Mouse (Mus musculus) layer of hippocampus, adult 18-20 months (tissue): Measurements from ENCODE around the gene Pcyt1a. TPM values are rescaled to one million over a fixed set of nuclear protein-coding genes. Genes with fewer than 3 reads are reported as not detected.
"Not testable (repeated sequence)": the region's sequence is repeated elsewhere in the genome, so short reads cannot be mapped to it uniquely, and the experiment has no call there.

Source experiments
- DNase-seq, 2 experiments: peaks; one replicate each; pipeline ENCODE4 v3.0.0; 2022; ENCODE audit warnings: low spot score in 2 of 2
- total RNA-seq, 2 experiments: library from RNA; stranded (reverse); gene quantifications; 2 replicates each; pipeline ENCODE4 v1.2.3; 2021

Pcyt1a gene
- total RNA-seq, 2 experiments from 2014 or later = 31.0 to 36.9 TPM

- no peak for DNase-seq
Measured at GRCm38 (mm10) chr16:32431926-32432325, 1.2 kb downstream of the Pcyt1a start.

DNA sequence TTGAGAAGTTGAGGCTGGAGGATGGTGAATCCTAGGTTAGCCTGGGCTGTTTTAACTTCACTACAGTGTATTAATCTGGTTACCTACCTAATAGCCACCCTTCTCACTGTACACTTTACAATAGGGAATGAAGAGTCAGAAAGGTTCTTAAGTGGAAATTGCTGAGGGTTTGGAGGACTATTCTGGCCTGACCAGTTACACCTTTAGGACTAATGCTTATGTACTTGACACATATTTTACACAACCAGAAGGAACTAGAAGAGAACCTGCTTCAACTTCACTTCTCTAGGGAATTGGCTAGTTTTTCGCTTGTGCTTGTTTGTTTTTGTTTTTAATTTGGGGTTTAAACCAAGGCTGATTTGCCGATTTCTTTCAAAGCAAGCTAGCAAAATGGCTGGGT is 2.4 kb downstream of the Pcyt1a start:
- DNase-seq = no peak

- no peak for DNase-seq
Measured at GRCm38 (mm10) chr16:32434066-32434465, 3.3 kb downstream of the Pcyt1a start.

- no peak for DNase-seq
Measured at GRCm38 (mm10) chr16:32434691-32435090, 4.0 kb downstream of the Pcyt1a start.

DNA sequence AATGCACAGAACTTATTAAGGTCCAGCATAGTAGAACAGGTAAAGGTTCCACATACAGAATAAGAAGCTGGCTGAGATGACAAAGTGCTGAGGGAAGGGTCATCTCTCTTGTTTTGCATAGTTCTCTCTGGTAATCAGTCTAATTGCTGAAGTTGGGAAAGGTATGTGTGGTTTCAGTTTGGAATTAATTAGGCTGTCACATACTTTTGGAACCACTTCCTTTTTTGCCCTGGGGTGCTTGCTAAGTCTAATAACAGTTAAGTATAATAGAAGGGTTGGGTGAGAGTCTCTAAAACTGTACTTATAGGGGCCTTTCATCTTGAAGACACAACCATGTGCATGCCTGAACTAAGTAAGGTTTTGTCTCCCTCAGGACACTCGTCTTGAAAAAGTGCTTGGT is 5.9 kb downstream of the Pcyt1a start:
- DNase-seq = no peak

DNA sequence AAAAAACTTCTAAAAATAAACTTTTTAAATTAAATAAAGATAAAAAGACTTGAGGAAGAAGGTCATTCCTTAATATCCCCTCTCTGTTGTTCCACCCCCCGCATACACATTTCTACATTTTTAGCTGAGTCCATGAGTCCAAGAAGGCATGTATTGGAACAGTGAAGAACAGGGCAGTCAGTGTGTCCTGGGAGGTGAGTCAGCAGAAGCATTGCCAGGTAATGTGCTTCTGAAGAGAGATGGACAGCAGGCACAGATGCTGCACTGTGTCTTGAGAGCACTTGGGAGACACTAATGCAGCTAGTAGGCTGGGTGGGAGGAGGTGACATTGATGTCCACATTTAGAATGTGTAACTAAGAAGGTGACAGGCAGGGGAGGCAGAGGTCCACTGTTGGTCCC is 6.5 kb downstream of the Pcyt1a start:
- no peak for DNase-seq

- DNase-seq = no peak
Measured at GRCm38 (mm10) chr16:32441432-32441831, 10.7 kb downstream of the Pcyt1a start.

GRCm38 (mm10) chr16:32444615-32445014 is 13.9 kb downstream of the Pcyt1a start:
- not testable (repeated sequence) for DNase-seq

DNA sequence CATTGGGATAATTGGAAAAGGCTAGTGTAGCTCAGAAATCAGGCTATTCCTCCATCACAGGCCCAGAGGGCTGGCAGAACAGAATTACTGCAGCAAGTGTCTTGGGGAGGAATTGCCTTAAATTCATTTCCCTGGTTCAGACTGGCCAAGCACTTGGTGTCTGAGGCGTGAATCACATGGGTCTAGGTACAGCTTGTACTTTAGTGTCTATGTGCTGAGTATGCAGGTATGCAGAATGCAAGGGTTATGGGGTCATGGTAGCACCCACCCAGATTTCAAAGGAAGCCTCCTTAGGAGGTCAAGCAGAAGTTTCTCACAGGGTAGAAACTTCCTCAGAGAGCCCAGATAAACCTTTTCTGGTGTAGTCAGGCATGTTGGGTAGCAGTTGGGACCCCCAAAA is 14.8 kb downstream of the Pcyt1a start:
- DNase-seq = no peak

- no peak for DNase-seq
Measured at GRCm38 (mm10) chr16:32446563-32447138, 15.9 kb downstream of the Pcyt1a start.

GRCm38 (mm10) chr16:32449665-32450064 is 18.9 kb downstream of the Pcyt1a start:
- no peak for DNase-seq

GRCm38 (mm10) chr16:32450133-32450532 is 19.4 kb downstream of the Pcyt1a start:
- no peak for DNase-seq

DNA sequence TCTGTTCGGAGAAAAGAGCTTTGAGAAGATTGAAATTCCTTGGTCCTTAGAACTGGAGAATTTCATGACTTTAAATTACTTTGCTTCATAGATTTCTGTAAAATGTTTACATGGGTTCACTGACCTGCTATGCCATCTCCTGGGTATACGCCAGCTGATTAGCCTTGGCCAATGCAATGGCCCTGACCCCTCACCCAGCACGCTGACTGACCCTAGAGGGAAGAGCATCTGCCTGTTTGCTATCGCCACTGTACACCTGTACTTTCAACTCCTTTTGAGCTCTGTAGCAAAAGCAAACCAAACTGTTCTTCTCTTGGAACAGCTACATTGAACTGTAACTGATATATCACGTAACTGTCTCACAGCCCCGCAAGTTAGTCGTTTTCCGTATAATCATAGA is 22.4 kb downstream of the Pcyt1a start:
- DNase-seq = no peak

GRCm38 (mm10) chr16:32454646-32455045 is 23.9 kb downstream of the Pcyt1a start:
- DNase-seq = no peak

- no peak for DNase-seq
Measured at GRCm38 (mm10) chr16:32456086-32456485, 25.4 kb downstream of the Pcyt1a start.

DNA sequence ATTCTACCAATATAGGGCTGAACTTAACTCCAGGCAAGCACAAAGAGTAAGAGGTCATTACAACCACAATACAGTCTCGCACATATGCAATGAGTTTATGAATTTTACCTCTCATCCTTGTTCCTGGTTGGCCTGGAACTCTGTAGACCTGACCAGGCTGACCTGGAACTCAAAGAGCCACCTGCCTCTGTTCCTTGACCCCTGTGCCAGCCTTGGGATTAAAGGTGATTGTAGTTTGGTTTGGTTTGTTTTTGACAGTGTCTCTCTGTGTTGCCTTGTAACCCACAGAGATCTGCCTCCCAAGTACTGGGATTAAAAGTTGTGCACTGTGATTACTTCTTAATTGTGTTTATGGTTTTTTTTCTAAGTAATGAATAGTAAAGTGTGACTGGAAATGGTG is 26.0 kb downstream of the Pcyt1a start:
- no peak for DNase-seq

DNA sequence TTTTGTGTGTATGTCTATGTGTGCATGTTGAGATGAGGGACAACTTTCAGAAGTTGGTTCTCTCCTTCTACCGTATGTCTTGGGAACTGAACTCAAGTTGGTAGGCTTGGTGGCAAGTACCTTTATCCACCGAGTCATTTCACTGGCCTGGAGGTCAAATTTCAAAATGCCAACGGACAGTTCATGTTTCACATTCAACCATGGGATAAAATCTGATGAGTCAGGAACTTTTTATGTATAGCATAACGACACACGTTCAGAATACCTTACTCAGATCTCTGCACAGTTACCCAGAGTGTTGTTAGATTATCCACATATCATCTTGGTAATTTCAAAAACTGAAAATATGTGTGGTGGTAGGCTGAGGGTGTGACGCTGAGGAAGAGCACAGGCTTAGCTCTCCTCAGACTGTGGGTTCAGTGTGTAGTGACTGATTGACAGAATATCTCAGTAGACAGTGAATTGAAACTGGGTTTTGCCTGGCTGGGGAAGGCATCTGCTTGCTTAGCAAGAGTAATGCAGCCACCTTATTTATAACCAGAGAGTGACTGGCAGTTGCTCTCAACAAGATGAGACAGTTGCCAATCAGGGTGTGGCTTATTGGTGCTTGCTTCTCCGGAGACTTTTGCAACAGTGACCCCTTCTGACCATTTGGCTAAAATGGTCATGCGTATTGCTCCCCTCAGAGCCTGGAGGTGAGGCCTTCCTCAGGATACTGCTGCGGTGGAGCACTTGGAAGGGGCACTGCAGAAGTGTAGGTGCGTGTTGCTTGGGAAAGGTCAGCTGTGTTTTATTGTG is 27.1 kb downstream of the Pcyt1a start:
- DNase-seq = peak; percentile 37 to 61

- no peak for DNase-seq
Measured at GRCm38 (mm10) chr16:32460518-32460917, 29.8 kb downstream of the Pcyt1a start.

DNA sequence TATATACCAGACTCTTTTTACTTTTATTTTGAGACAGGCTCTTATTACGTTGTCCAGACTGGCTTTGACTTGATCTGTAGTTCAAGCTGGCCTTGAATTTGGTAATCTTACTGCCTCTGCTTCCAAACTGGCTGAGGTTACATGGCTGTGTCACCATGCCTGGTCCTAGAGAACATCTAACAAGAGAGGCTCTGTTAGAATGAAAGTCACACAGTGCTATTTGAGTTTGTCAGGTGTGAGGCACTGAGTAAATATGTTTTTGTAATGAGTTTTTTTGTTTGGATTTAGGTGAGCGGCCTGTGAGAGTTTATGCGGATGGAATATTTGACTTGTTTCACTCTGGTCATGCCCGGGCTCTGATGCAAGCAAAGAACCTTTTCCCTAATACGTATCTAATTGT is 31.0 kb downstream of the Pcyt1a start:
- DNase-seq = no peak

DNA sequence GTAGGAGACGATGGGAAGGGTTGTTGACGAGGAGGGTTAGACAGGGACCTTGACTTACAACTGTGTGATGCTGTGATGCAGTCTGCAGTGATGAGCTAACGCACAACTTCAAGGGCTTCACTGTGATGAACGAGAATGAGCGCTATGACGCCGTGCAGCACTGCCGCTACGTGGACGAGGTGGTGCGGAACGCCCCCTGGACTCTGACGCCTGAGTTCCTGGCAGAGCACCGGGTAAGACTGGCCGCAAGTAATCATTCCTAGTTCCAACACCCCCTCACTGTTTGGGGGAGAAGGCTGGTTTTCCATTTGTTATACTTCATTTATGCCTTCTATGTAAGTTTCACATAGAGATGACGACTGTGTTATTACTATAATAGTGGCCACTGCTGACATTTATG is 32.2 kb downstream of the Pcyt1a start:
- DNase-seq = no peak

GRCm38 (mm10) chr16:32463426-32463825 is 32.7 kb downstream of the Pcyt1a start:
- DNase-seq = no peak

DNA sequence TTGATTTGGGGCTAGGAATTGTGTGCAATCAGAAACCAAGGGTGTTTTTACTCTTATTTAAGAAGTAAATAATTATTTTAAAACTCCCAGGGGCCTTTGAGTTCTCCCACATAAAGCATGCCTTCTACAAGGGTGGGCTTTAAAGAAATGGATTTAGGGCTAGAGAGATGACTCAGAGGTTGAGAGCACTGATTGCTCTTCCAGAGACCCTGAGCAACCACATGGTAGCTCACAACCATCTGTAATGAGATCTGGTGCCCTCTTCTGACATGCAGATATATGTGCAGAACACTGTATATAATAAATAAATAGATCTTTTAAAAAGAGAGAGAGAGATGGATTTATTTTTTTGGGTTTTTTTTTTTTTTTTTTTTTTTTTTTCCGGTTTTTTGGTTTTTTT is 34.2 kb downstream of the Pcyt1a start:
- DNase-seq = no peak

DNA sequence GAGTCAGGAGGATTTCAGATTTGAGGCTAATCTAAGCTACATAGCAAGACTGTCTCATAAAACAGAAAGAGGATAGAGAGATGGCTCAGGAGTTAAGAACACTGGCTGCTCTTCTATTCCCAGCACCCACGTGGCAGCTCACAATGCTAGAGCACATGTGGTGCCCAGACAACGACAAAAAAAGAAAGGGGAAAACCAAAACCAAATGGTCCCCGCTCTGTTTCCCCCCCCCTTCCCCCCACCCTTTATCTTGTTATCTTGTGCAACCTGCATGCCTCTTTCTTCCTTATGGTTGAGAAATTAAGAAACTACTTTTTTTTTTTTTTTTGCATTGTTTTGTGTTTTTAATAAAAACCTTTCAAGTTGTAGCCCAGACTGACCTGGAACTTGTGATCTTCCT is 37.8 kb downstream of the Pcyt1a start:
- DNase-seq = no peak
